Mouse (Mus musculus): Measurements from ENCODE around the gene Rab3c.

Rab3c gene

DNA sequence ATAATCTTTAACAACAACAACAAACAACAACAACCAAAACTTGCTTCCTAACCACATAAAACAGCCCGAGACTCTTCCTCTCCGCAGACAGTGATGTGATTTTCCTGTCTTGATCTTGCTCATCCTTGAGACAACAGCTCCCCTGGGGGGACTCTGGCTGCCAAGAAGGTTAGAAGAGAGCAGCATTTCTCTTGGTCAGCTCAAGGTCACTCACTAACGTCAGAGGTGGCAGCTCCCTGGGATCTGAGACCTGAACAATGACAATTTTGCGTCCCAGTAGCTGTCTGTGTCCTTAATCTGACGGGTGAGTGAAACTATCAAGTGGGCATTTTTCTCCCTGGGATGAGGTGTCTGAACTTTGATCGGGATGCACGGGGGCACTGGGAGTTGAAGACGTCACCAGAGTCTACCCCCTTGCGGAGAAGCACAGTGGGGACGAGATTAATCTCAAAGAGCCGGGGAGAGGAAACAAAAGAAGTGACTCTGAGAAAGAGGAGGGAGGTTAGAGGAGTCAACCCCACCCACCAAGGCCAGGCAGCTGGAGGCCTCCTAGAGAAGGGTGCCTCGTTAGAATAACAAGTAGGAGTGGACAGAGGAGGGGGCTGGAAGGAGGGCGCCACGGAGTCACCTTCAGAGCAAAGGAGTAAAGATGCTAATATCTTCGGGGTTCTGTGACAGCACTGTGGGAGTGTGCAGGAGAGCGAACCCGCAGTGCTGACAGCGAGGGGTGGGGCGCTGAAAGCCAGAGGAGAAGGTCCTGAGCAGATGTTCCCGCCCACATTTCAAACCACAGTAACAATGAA, 261.7 kb downstream of the Rab3c start:
- peak; percentile 3 to 12 for DNase-seq

DNA sequence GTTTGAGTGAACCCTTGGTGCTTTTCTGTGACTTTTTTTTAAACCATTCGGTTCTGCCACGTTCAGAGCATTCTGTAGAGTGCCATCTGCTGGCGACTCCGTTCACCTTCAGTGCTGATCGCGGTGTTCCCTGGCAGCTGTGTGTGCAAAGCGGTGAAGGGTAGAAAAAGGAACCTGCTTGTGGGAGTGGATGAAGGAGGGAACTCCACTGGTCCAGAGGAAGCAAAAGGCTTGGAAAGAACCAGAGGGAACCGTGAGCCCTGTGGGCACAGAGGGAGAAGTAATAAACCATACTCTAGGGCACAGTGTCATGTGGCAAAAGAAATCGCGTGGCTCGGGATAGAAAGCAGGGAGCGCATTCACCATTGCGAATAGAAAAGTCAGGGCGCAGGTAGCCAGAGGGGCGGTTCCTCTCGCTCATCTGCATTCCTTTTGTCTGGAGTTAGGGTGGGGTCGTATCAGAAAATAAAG, 262.3 kb downstream of the Rab3c start:
- DNase-seq = peak; percentile 80 to 92

DNA sequence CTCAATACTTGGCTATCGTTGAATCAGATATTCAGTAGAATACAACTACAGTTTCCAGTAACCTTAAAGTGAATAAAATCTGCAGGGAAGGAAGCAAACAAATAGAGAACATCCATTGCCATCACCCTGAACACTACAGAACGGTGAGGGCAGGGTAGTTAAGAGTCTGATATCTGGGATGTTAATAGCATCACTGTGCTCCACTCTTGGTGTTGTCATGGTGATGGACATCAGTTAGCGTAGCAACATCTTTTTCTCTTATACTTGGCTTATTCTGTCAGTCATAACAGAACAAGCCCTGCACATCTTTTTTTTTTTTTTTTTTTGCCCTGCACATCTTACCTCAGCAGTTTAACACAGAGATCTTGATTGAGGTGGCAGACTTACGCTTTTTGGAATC, 268.8 kb downstream of the Rab3c start:
- no peak for DNase-seq

DNA sequence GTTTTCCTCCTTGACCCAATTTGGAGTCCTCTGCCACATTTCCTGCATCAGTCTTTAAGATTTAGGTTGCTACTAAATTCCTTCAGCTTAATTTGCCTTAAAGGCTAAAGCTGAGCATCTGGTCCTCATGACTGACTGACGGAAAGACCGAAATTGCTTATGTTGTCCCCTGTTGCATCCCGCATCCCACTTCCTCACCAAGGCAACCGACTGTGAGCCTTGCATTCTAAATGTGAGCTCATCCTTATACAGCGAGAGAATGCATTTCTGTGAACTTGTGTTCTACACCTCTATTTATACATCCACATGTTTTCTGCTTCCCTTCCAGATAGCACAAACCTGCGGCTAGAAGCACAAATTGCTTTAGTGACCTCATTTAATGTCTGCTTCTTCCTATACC, 269.9 kb downstream of the Rab3c start:
- no peak for DNase-seq

DNA sequence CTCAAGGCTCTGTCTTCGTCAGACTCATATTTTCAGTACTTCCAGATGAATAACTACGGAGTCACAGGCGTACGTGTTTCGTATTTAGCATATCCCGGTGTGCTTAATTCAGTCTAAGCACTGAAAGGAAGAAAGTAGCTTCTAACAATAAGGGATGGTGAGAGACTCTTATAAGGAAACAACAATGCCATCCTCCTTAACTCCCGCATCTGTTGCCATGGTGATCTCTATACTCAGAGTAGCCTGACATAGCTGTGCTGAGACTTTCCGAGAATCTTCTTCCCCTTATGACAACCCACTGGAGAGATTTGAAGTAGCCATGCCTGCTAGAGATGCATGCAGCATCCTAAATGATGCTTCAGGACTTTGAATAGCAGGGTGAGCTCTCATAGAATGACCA, 272.3 kb downstream of the Rab3c start:
- no peak for DNase-seq

DNA sequence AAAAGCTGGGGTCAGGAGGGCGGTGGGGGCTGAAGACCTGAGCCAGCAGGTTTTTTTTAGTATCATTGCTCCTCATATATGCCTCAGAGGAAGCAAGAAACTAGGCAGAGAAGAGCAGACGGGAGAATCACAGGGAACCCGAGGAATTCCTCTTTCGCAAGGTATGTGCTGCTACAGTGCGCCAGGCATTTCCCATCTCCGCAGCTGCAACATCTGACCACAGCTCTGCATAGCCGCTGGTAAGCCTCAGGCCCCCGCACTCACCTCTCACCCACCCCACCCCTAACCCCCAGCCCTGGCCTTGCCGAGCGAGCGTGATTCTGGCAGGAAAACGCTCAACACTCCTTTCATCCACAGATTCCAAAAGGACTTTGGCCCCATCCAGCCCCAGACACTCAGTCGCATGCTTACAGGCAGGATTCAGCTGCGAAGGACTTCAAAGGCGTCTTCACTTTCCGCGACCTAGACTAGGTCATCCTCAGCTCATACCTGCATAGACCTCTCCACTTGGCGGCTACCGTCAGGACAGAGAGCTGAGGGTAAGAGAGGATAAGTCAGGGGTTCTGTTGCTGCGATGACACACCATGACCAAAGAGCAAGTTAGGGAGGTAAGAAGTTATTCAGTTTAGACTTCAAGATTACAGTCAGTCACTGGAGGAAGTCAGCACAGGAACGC, 274.6 kb downstream of the Rab3c start:
- peak; percentile 14 to 44 for DNase-seq

Measured in kidney, postnatal 36 days (tissue).